Comparison of ENCODE assay signal across 21 mouse cellular contexts in the genomic region with DNA sequence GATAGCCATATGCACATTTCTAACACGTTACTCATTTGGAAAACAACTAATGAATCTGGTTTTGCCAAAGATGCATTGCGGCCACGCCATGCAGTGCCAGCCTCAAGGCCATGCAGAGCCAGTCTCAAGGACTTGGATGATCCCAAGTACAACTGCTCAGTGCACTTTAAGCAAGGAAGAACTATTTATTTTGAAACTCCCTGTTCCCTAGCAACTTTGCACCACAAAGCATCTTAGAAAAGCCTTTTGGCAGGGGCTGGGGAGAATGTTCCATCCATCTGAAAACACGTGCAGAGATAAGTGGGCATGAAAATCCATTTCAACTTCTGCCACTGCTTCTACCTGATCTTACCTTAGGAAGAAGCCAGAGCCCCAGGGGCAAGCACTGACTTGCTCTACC.
DNase-seq lines count a peak whose midpoint lies in the region; ATAC-seq lines count a peak whose summit lies in the region.
"Had no signal": no experiment of that assay in that cellular context is flagged by ENCODE, and none has a peak within 500 bp of the region (broad histone marks: within the 10 kb centered on the region; RNA-seq: fewer than 3 reads in every experiment).

No protein-coding gene starts in this region.

- ATAC-seq in embryonic facial prominence, embryonic 14.5 days (ENCODE audit: low read depth) = no peak
- ATAC-seq: CD4-positive, CD25-positive, alpha-beta regulatory T cell, adult 4 months; forebrain, postnatal 0 days; inflammation-experienced regulatory T-cells, adult 6 months; liver, postnatal 0 days had no signal

- no peaks in the 10 kb centered on the region for H3K9me3 ChIP-seq in heart, embryonic 10.5 days
- H3K9me3 ChIP-seq in embryonic facial prominence, embryonic 14.5 days (ENCODE audit: control insufficient read depth, low read length) = no peaks in the 10 kb centered on the region
- H3K9me3 ChIP-seq: limb, embryonic 13.5 days; megakaryocyte, embryonic 14.5 days had no signal

- DNase-seq in heart, adult 18-20 months = peak; percentile 42 to 48
- no peak for DNase-seq in heart, embryonic 10.5 days (ENCODE audit: low spot score)
- peak; percentile 5 for DNase-seq in urinary bladder, postnatal 14 days (ENCODE audit: low spot score)
- DNase-seq in urinary bladder, postnatal 4 days (ENCODE audit: low spot score in 2 of 2) = no peak
- peak; percentile 52 for DNase-seq in embryonic facial prominence, embryonic 14.5 days (ENCODE audit: low spot score)
- peak; percentile 35 for DNase-seq in skeletal muscle tissue, adult 2 months (ENCODE audit: low read depth, low spot score)
- no peak for DNase-seq in cerebellum, adult 8-10 months
- DNase-seq in kidney, adult 18-20 months = no peak
- DNase-seq: cerebellum, adult 9-11 months; embryo, embryonic 11 days; forebrain, postnatal 0 days; gastrocnemius, postnatal 36 days; liver, postnatal 0 days; spleen, adult 18-20 months; thymus, postnatal 25 days had no signal

- H3K4me2 ChIP-seq in embryonic facial prominence, embryonic 14.5 days (ENCODE audit: low read depth, low read length) = no peak overlapping the region
- H3K4me2 ChIP-seq: limb, embryonic 13.5 days had no signal

- H3K27me3 ChIP-seq in heart, embryonic 10.5 days (ENCODE audit: insufficient read depth, poor library complexity, severe bottlenecking) = no peaks in the 10 kb centered on the region
- H3K27me3 ChIP-seq in embryonic facial prominence, embryonic 14.5 days (replicated peaks; ENCODE audit: control insufficient read depth, insufficient read depth, low read length) = no peaks in the 10 kb centered on the region
- H3K27me3 ChIP-seq: limb, embryonic 13.5 days; megakaryocyte, embryonic 14.5 days had no signal

- H3K4me1 ChIP-seq in heart, embryonic 10.5 days = peaks cover 7% of the 10 kb centered on the region; the same call in 1 of the 2 replicates
- H3K4me1 ChIP-seq in embryonic facial prominence, embryonic 14.5 days (ENCODE audit: control insufficient read depth, insufficient read depth, low read length) = no peaks in the 10 kb centered on the region
- H3K4me1 ChIP-seq: limb, embryonic 13.5 days; megakaryocyte, embryonic 14.5 days had no signal

- no peaks in the 10 kb centered on the region for H3K36me3 ChIP-seq in heart, embryonic 10.5 days
- H3K36me3 ChIP-seq in embryonic facial prominence, embryonic 14.5 days (ENCODE audit: control insufficient read depth, insufficient read depth, low read length) = no peaks in the 10 kb centered on the region
- H3K36me3 ChIP-seq: limb, embryonic 13.5 days had no signal

- no peak overlapping the region for H3K27ac ChIP-seq in heart, embryonic 10.5 days
- H3K27ac ChIP-seq in embryonic facial prominence, embryonic 14.5 days (replicated peaks; ENCODE audit: low read depth, low read length) = no peak overlapping the region
- H3K27ac ChIP-seq: layer of hippocampus, adult 2 months; limb, embryonic 13.5 days; stomach, postnatal 0 days had no signal

- WGBS in heart, embryonic 10.5 days = 73% methylated on average over 4 of the region's 4 CpGs
- WGBS in embryonic facial prominence, embryonic 14.5 days = 62% methylated on average over 4 of the region's 4 CpGs

- H3K4me3 ChIP-seq in heart, embryonic 10.5 days = no peak overlapping the region
- no peak overlapping the region for H3K4me3 ChIP-seq in embryonic facial prominence, embryonic 14.5 days (ENCODE audit: low read depth, low read length)
- H3K4me3 ChIP-seq: layer of hippocampus, adult 2 months; limb, embryonic 13.5 days; megakaryocyte, embryonic 14.5 days had no signal

- no peak overlapping the region for H3K9ac ChIP-seq in embryonic facial prominence, embryonic 14.5 days (ENCODE audit: low read depth, low read length)
- H3K9ac ChIP-seq: forebrain, postnatal 0 days; limb, embryonic 13.5 days; liver, postnatal 0 days had no signal

Comparison
In these comparisons a context has a peak if more than half of its experiments do, and no peak if none do; other contexts are left out.
1. DNase-seq: peak in heart, adult 18-20 months (2 of 2), urinary bladder, postnatal 14 days (single experiment), embryonic facial prominence, embryonic 14.5 days (single experiment) and skeletal muscle tissue, adult 2 months (single experiment); none in heart, embryonic 10.5 days (single experiment), urinary bladder, postnatal 4 days (0 of 2), cerebellum, adult 8-10 months (single experiment) and kidney, adult 18-20 months (single experiment).